Mouse (Mus musculus) limb, embryonic 12.5 days (tissue): ENCODE results near the gene Tulp1. TPM values are rescaled to one million over a fixed set of nuclear protein-coding genes. Genes with fewer than 3 reads are reported as not detected.

Experiments used
- ATAC-seq: fragments of 200-750 bp; cut with Nextera tagmentation; 2 replicates; pipeline ENCODE4 v1.8.0; 2017; ENCODE audit warnings: low read depth, moderate TSS enrichment; ENCODE audit not compliant: insufficient number of reproducible peaks, insufficient read depth, low FRiP score, low TSS enrichment
- H3K27ac ChIP-seq: fragments of 300-500 bp; sonication (generic); 2 replicates; pipeline ENCODE4 v1.5.1; 2016; ENCODE audit warnings: mild to moderate bottlenecking, moderate library complexity
- H3K27me3 ChIP-seq: fragments of 300-500 bp; sonication (generic); 2 replicates; pipeline ENCODE4 v1.6.1; 2016; ENCODE audit warnings: mild to moderate bottlenecking, moderate library complexity
- H3K36me3 ChIP-seq: fragments of 300-500 bp; sonication (generic); 2 replicates; pipeline ENCODE4 v1.6.1; 2016; ENCODE audit warnings: mild to moderate bottlenecking, moderate library complexity
- H3K4me1 ChIP-seq: fragments of 300-500 bp; sonication (generic); replicated peaks from 2 replicates; pipeline ENCODE4 v1.6.1; 2016
- H3K4me2 ChIP-seq: fragments of 300-500 bp; sonication (generic); 2 replicates; pipeline ENCODE4 v1.6.1; 2016; ENCODE audit warnings: mild to moderate bottlenecking, moderate library complexity
- H3K4me3 ChIP-seq: fragments of 300-500 bp; sonication (generic); replicated peaks from 2 replicates; pipeline ENCODE4 v1.5.1; 2016; ENCODE audit warnings: mild to moderate bottlenecking
- H3K9ac ChIP-seq: fragments of 300-500 bp; sonication (generic); replicated peaks from 2 replicates; pipeline ENCODE4 v1.6.1; 2016; ENCODE audit warnings: mild to moderate bottlenecking, moderate library complexity
- H3K9me3 ChIP-seq: fragments of 300-500 bp; sonication (generic); 2 replicates; pipeline ENCODE4 v1.6.1; 2016; ENCODE audit warnings: mild to moderate bottlenecking, moderate library complexity
- WGBS: fragments of 180-500 bp; shearing (Covaris S2); methylation state at CpG from one replicate; pipeline ENCODE4 v1.1.7; 2016; 5-methylcytosine and 5-hydroxymethylcytosine counted together
- polyA plus RNA-seq: library from polyadenylated mRNA; unstranded; fragments of >200 nt; fragmentation: Nextera tagmentation; extraction: Ambion mirVana; gene quantifications from 2 replicates; pipeline ENCODE4 v1.2.1, GENCODE M21; 2016

Gene Tulp1
- polyA plus RNA-seq, 1 experiment from 2014 or later = 8.6 TPM

GRCm38 (mm10) chr17:28350466-28351352, 14.3 kb downstream of the Tulp1 start, which contains the start of gene Tead3:
TSS of gene Tead3 (minus strand) at chr17:28350817.
- peak; percentile 84 for ATAC-seq
- Histone ChIP-seq H3K9ac (peak within 1 kb of the TSS; percentile 97), H3K36me3 (no peaks in the 10 kb centered on the region), H3K27me3 (no peaks in the 10 kb centered on the region; the same call in 1 of the 2 replicates), H3K9me3 (no peaks in the 10 kb centered on the region), H3K4me1 (peaks cover 50% of the 10 kb centered on the region), H3K27ac (peak within 1 kb of the TSS; percentile 99), H3K4me3 (peak within 1 kb of the TSS; percentile 93), H3K4me2 (peak within 1 kb of the TSS; percentile 91)
- WGBS = under 1% methylated on average over 67 of the region's 73 CpGs

GRCm38 (mm10) chr17:28349901-28350465, 15.0 kb downstream of the Tulp1 start:
- Histone ChIP-seq H3K9me3 (no peaks in the 10 kb centered on the region), H3K9ac (peak overlapping the region; percentile 97), H3K4me3 (peak overlapping the region; percentile 93), H3K27ac (peak overlapping the region; percentile 99), H3K4me2 (peak overlapping the region; percentile 91), H3K36me3 (no peaks in the 10 kb centered on the region), H3K27me3 (no peaks in the 10 kb centered on the region; the same call in 1 of the 2 replicates), H3K4me1 (peaks cover 57% of the 10 kb centered on the region)
- WGBS = under 1% methylated on average over 51 of the region's 54 CpGs
- ATAC-seq = peak; percentile 6; the same call in 1 of the 2 replicates

- Histone ChIP-seq H3K27me3 (no peaks in the 10 kb centered on the region; the same call in 1 of the 2 replicates), H3K4me1 (peaks cover 63% of the 10 kb centered on the region), H3K4me2 (peak overlapping the region; percentile 91), H3K9ac (peak overlapping the region; percentile 97), H3K4me3 (peak overlapping the region; percentile 93), H3K9me3 (no peaks in the 10 kb centered on the region), H3K36me3 (no peaks in the 10 kb centered on the region), H3K27ac (peak overlapping the region; percentile 99)
- no peak for ATAC-seq
- WGBS = 6% methylated on average over 12 of the region's 13 CpGs
Measured at GRCm38 (mm10) chr17:28349264-28349880, 15.7 kb downstream of the Tulp1 start.

GRCm38 (mm10) chr17:28348211-28348610, 16.8 kb downstream of the Tulp1 start:
- peak overlapping the region; percentile 97 for H3K9ac ChIP-seq
- H3K4me3 ChIP-seq = peak overlapping the region; percentile 93
- H3K9me3 ChIP-seq = no peaks in the 10 kb centered on the region
- H3K27ac ChIP-seq = 0 out of 2 replicates have a peak overlapping the region, but pooled peaks have one; percentile 99
- 39% methylated on average over 6 of the region's 6 CpGs for whole genome bisulfite sequencing
- H3K36me3 ChIP-seq = no peaks in the 10 kb centered on the region
- no peaks in the 10 kb centered on the region; the same call in 1 of the 2 replicates for H3K27me3 ChIP-seq
- no peak for ATAC-seq
- peaks cover 75% of the 10 kb centered on the region for H3K4me1 ChIP-seq
- peak overlapping the region; percentile 91 for H3K4me2 ChIP-seq

- no peak overlapping the region for H3K9ac ChIP-seq
- peaks cover 82% of the 10 kb centered on the region for H3K4me1 ChIP-seq
- ATAC-seq = no peak
- peaks cover 5% of the 10 kb centered on the region; the same call in 1 of the 2 replicates for H3K36me3 ChIP-seq
- WGBS = 81% methylated on average over 10 of the region's 10 CpGs
- H3K27ac ChIP-seq = peak overlapping the region; percentile 23; the same call in 1 of the 2 replicates
- H3K4me3 ChIP-seq = no peak overlapping the region
- no peak overlapping the region for H3K4me2 ChIP-seq
- H3K9me3 ChIP-seq = no peaks in the 10 kb centered on the region
- no peaks in the 10 kb centered on the region; the same call in 1 of the 2 replicates for H3K27me3 ChIP-seq
Measured at GRCm38 (mm10) chr17:28347327-28347726, 17.7 kb downstream of the Tulp1 start.

- Histone ChIP-seq H3K36me3 (peaks cover 9% of the 10 kb centered on the region), H3K4me2 (peak overlapping the region; percentile 56), H3K4me1 (peaks cover 83% of the 10 kb centered on the region), H3K27ac (peak overlapping the region; percentile 91), H3K27me3 (no peaks in the 10 kb centered on the region), H3K4me3 (peak overlapping the region; percentile 24), H3K9me3 (no peaks in the 10 kb centered on the region), H3K9ac (peak overlapping the region; percentile 44)
- no peak for ATAC-seq
- 4% methylated on average over 10 of the region's 10 CpGs for WGBS
Measured at GRCm38 (mm10) chr17:28345882-28346281, 19.1 kb downstream of the Tulp1 start.

GRCm38 (mm10) chr17:28345271-28345721, 19.7 kb downstream of the Tulp1 start:
- Histone ChIP-seq H3K27ac (peak overlapping the region; percentile 91), H3K36me3 (peaks cover 15% of the 10 kb centered on the region), H3K27me3 (no peaks in the 10 kb centered on the region), H3K4me3 (peak overlapping the region; percentile 24), H3K4me2 (peak overlapping the region; percentile 56), H3K4me1 (peaks cover 89% of the 10 kb centered on the region), H3K9me3 (no peaks in the 10 kb centered on the region), H3K9ac (peak overlapping the region; percentile 44)
- WGBS = 4% methylated on average over 8 of the region's 8 CpGs
- ATAC-seq = no peak

GRCm38 (mm10) chr17:28344670-28345069, 20.4 kb downstream of the Tulp1 start:
- peak overlapping the region; percentile 24; the same call in 1 of the 2 replicates for H3K4me3 ChIP-seq
- peak overlapping the region; percentile 44 for H3K9ac ChIP-seq
- H3K4me2 ChIP-seq = peak overlapping the region; percentile 56
- 44% methylated on average over 3 of the region's 3 CpGs for WGBS
- no peaks in the 10 kb centered on the region for H3K27me3 ChIP-seq
- peak overlapping the region; percentile 91 for H3K27ac ChIP-seq
- H3K36me3 ChIP-seq = peaks cover 21% of the 10 kb centered on the region
- H3K4me1 ChIP-seq = peaks cover 89% of the 10 kb centered on the region
- ATAC-seq = no peak
- H3K9me3 ChIP-seq = no peaks in the 10 kb centered on the region

- no peak overlapping the region for H3K4me3 ChIP-seq
- H3K4me2 ChIP-seq = peak overlapping the region; percentile 56
- H3K4me1 ChIP-seq = peaks cover 85% of the 10 kb centered on the region
- no peaks in the 10 kb centered on the region for H3K27me3 ChIP-seq
- H3K36me3 ChIP-seq = peaks cover 26% of the 10 kb centered on the region
- 17% methylated on average over 4 of the region's 4 CpGs for WGBS
- H3K9ac ChIP-seq = peak overlapping the region; percentile 44
- no peak for ATAC-seq
- peak overlapping the region; percentile 91; the same call in 1 of the 2 replicates for H3K27ac ChIP-seq
- H3K9me3 ChIP-seq = no peaks in the 10 kb centered on the region
Measured at GRCm38 (mm10) chr17:28344050-28344607, 20.9 kb downstream of the Tulp1 start.

GRCm38 (mm10) chr17:28341091-28341490, 23.9 kb downstream of the Tulp1 start:
- ATAC-seq = peak; percentile 48; the same call in 1 of the 2 replicates
- Histone ChIP-seq H3K9me3 (no peaks in the 10 kb centered on the region), H3K27ac (peak overlapping the region; percentile 24; the same call in 1 of the 2 replicates), H3K4me2 (peak overlapping the region; percentile 50), H3K4me3 (peak overlapping the region; percentile 2), H3K36me3 (peaks cover 54% of the 10 kb centered on the region), H3K27me3 (no peaks in the 10 kb centered on the region), H3K9ac (no peak overlapping the region; the same call in 1 of the 2 replicates), H3K4me1 (peaks cover 54% of the 10 kb centered on the region)
- WGBS = 7% methylated on average over 26 of the region's 26 CpGs
